Mouse (Mus musculus) CH12.LX (cell line): Measurements from ENCODE around the gene Asphd1. TPM values are rescaled to one million over a fixed set of nuclear protein-coding genes. Genes with fewer than 3 reads are reported as not detected.

ENCODE experiments used
- DNase-seq: peaks from one replicate; pipeline ENCODE4 v3.0.0-alpha.2; 2013; ENCODE audit errors: extremely low read depth
- H3K27ac ChIP-seq: 2 replicates; pipeline ENCODE4 v1.5.1; 2012; ENCODE audit warnings: low read depth, mild to moderate bottlenecking, control low read depth, moderate library complexity; ENCODE audit not compliant: insufficient read depth
- H3K27me3 ChIP-seq: replicated peaks from 2 replicates; pipeline ENCODE3; 2012; ENCODE audit warnings: inconsistent platforms
- H3K36me3 ChIP-seq, 2 experiments: replicated peaks in 1 of 2; 2 replicates each; pipeline versions ENCODE3 to v1.6.1; 2012; ENCODE audit warnings: inconsistent platforms in 1 of 2, low read length in 1 of 2, mild to moderate bottlenecking in 1 of 2, mixed read lengths in 1 of 2, moderate library complexity in 1 of 2; ENCODE audit not compliant: control insufficient read depth in 1 of 2, insufficient read depth in 1 of 2
- H3K4me1 ChIP-seq, 2 experiments: 2 replicates each; pipeline ENCODE4 v1.6.1; 2012; ENCODE audit warnings: inconsistent platforms in 1 of 2, moderate library complexity in 1 of 2; ENCODE audit not compliant: insufficient read depth in 2 of 2, control insufficient read depth in 1 of 2
- H3K4me2 ChIP-seq: 2 replicates; pipeline ENCODE4 v1.6.1; 2012; ENCODE audit warnings: low read depth, mild to moderate bottlenecking, control low read depth; ENCODE audit not compliant: poor library complexity, insufficient read depth, severe bottlenecking
- H3K4me3 ChIP-seq, 3 experiments: fragments of 150-350 bp in 1 of 3; sonication (generic) in 1 of 3; replicated peaks in 1 of 3; 2 replicates each; pipeline versions ENCODE3 to v1.5.1; 2011 to 2012; ENCODE audit warnings: low read depth in 2 of 3, low read length in 2 of 3, mild to moderate bottlenecking in 2 of 3, moderate library complexity in 2 of 3, control low read depth in 1 of 3, improper control_type of control experiment in 1 of 3, inconsistent platforms in 1 of 3, mixed read lengths in 1 of 3; ENCODE audit not compliant: poor library complexity in 1 of 3
- H3K79me2 ChIP-seq: replicated peaks from 2 replicates; pipeline ENCODE4 v1.6.1; 2012; ENCODE audit warnings: mild to moderate bottlenecking, moderate library complexity; ENCODE audit not compliant: control insufficient read depth, poor library complexity, insufficient read depth, severe bottlenecking; ENCODE audit errors: extremely low read depth
- H3K9ac ChIP-seq: 2 replicates; pipeline ENCODE4 v1.6.1; 2012; ENCODE audit warnings: low read depth, mild to moderate bottlenecking, control low read depth, moderate library complexity; ENCODE audit not compliant: insufficient read depth
- H3K9me3 ChIP-seq: replicated peaks from 2 replicates; pipeline ENCODE3; 2012; ENCODE audit warnings: low read length, inconsistent platforms, mixed read lengths
- BHLHE40 ChIP-seq: IDR thresholded peaks from 2 replicates; pipeline ENCODE4 v1.6.1; 2011; ENCODE audit warnings: mild to moderate bottlenecking, low read depth, low read length, improper control_type of control experiment
- CHD1 ChIP-seq: IDR thresholded peaks from 2 replicates; pipeline ENCODE4 v1.6.1; 2012; ENCODE audit warnings: low read depth, low read length, improper control_type of control experiment, inconsistent platforms
- CTCF ChIP-seq, 2 experiments: IDR thresholded peaks in 1 of 2; conservative IDR thresholded peaks in 1 of 2; 2 replicates each; pipeline ENCODE4 v1.5.1; 2011 to 2012; ENCODE audit warnings: low read depth in 2 of 2, low read length in 2 of 2, improper control_type of control experiment in 1 of 2, inconsistent platforms in 1 of 2, mild to moderate bottlenecking in 1 of 2, moderate library complexity in 1 of 2
- E2F4 ChIP-seq: IDR thresholded peaks from 2 replicates; pipeline ENCODE4 v1.6.1; 2011; ENCODE audit warnings: low read depth, low read length, improper control_type of control experiment; ENCODE audit not compliant: insufficient replicate concordance
- ELF1 ChIP-seq: IDR thresholded peaks from 2 replicates; pipeline ENCODE4 v1.6.1; 2014; ENCODE audit warnings: low read depth, mild to moderate bottlenecking, inconsistent platforms, low read length, improper control_type of control experiment
- ETS1 ChIP-seq: conservative IDR thresholded peaks from 2 replicates; pipeline ENCODE4 v1.6.1; 2012; ENCODE audit warnings: low read depth, mild to moderate bottlenecking, inconsistent platforms, low read length, improper control_type of control experiment, moderate library complexity
- GABPA ChIP-seq: IDR thresholded peaks from 2 replicates; pipeline ENCODE4 v1.6.1; 2012; ENCODE audit warnings: low read depth, low read length, improper control_type of control experiment, inconsistent platforms; ENCODE audit not compliant: insufficient replicate concordance
- HCFC1 ChIP-seq: IDR thresholded peaks from 2 replicates; pipeline ENCODE4 v1.6.1; 2012; ENCODE audit warnings: low read depth, mild to moderate bottlenecking, inconsistent platforms, low read length, improper control_type of control experiment
- IRF4 ChIP-seq: IDR thresholded peaks from 2 replicates; pipeline ENCODE4 v1.6.1; 2014; ENCODE audit warnings: low read depth, mild to moderate bottlenecking, inconsistent platforms, low read length, improper control_type of control experiment
- JUND ChIP-seq: conservative IDR thresholded peaks from 2 replicates; pipeline ENCODE4 v1.6.1; 2011; ENCODE audit warnings: low read depth, low read length, improper control_type of control experiment
- KAT2A ChIP-seq: IDR thresholded peaks from 2 replicates; pipeline ENCODE4 v1.6.1; 2012; ENCODE audit warnings: low read length, improper control_type of control experiment, inconsistent platforms; ENCODE audit not compliant: insufficient replicate concordance
- MAFK ChIP-seq: IDR thresholded peaks from 2 replicates; pipeline ENCODE4 v1.6.1; 2011; ENCODE audit warnings: low read length, improper control_type of control experiment; ENCODE audit not compliant: insufficient replicate concordance
- MAZ ChIP-seq: IDR thresholded peaks from 2 replicates; pipeline ENCODE4 v1.6.1; 2012; ENCODE audit warnings: low read depth, mild to moderate bottlenecking, inconsistent platforms, low read length, improper control_type of control experiment, moderate library complexity
- MEF2A ChIP-seq: IDR thresholded peaks from 2 replicates; pipeline ENCODE4 v1.6.1; 2014; ENCODE audit warnings: low read depth, mild to moderate bottlenecking, inconsistent platforms, low read length, improper control_type of control experiment, borderline replicate concordance
- MXI1 ChIP-seq: IDR thresholded peaks from 2 replicates; pipeline ENCODE4 v1.6.1; 2011; ENCODE audit warnings: mild to moderate bottlenecking, low read depth, low read length, improper control_type of control experiment
- MYC ChIP-seq: IDR thresholded peaks from 2 replicates; pipeline ENCODE4 v1.6.1; 2011; ENCODE audit warnings: low read depth, mild to moderate bottlenecking, improper control_type of control experiment, low read length
- PAX5 ChIP-seq: IDR thresholded peaks from 2 replicates; pipeline ENCODE4 v1.6.1; 2012; ENCODE audit warnings: low read length, inconsistent platforms, mixed read lengths
- POLR2A ChIP-seq: IDR thresholded peaks from 2 replicates; pipeline ENCODE4 v1.6.1; 2011; ENCODE audit warnings: low read depth, mild to moderate bottlenecking, improper control_type of control experiment, low read length
- POLR2AphosphoS2 ChIP-seq: IDR thresholded peaks from 2 replicates; pipeline ENCODE4 v1.6.1; 2011; ENCODE audit warnings: low read depth, low read length, improper control_type of control experiment
- RAD21 ChIP-seq: IDR thresholded peaks from 2 replicates; pipeline ENCODE4 v1.6.1; 2011; ENCODE audit warnings: low read depth, mild to moderate bottlenecking, low read length, improper control_type of control experiment, moderate library complexity
- RCOR1 ChIP-seq: conservative IDR thresholded peaks from 2 replicates; pipeline ENCODE4 v1.6.1; 2012; ENCODE audit warnings: low read depth, mild to moderate bottlenecking, inconsistent platforms, low read length, improper control_type of control experiment
- SIN3A ChIP-seq: IDR thresholded peaks from 2 replicates; pipeline ENCODE4 v1.6.1; 2012; ENCODE audit warnings: low read length, improper control_type of control experiment, inconsistent platforms
- SMC3 ChIP-seq: IDR thresholded peaks from 2 replicates; pipeline ENCODE4 v1.6.1; 2011; ENCODE audit warnings: low read depth, low read length, improper control_type of control experiment
- TBP ChIP-seq: conservative IDR thresholded peaks from 2 replicates; pipeline ENCODE4 v1.6.1; 2011; ENCODE audit warnings: low read depth, low read length, improper control_type of control experiment
- TCF12 ChIP-seq: IDR thresholded peaks from 2 replicates; pipeline ENCODE4 v1.6.1; 2014; ENCODE audit warnings: low read depth, mild to moderate bottlenecking, inconsistent platforms, low read length, improper control_type of control experiment
- UBTF ChIP-seq: IDR thresholded peaks from 2 replicates; pipeline ENCODE4 v1.6.1; 2012; ENCODE audit warnings: low read depth, mild to moderate bottlenecking, inconsistent platforms, low read length, improper control_type of control experiment, moderate library complexity
- USF1 ChIP-seq: IDR thresholded peaks from 2 replicates; pipeline ENCODE4 v1.6.1; 2014; ENCODE audit warnings: low read depth, mild to moderate bottlenecking, inconsistent platforms, low read length, improper control_type of control experiment
- ZC3H11A ChIP-seq: IDR thresholded peaks from 2 replicates; pipeline ENCODE4 v1.6.1; 2012; ENCODE audit warnings: low read depth, mild to moderate bottlenecking, inconsistent platforms, low read length, improper control_type of control experiment
- ZKSCAN1 ChIP-seq: IDR thresholded peaks from 2 replicates; pipeline ENCODE4 v1.6.1; 2012; ENCODE audit warnings: low read depth, inconsistent platforms, low read length, improper control_type of control experiment, borderline replicate concordance
- ZMIZ1 ChIP-seq: IDR thresholded peaks from 2 replicates; pipeline ENCODE4 v1.6.1; 2012; ENCODE audit warnings: low read depth, mild to moderate bottlenecking, inconsistent platforms, low read length, improper control_type of control experiment
- ZNF384 ChIP-seq: IDR thresholded peaks from 2 replicates; pipeline ENCODE4 v1.6.1; 2012; ENCODE audit warnings: low read depth, low read length, improper control_type of control experiment, inconsistent platforms
- dilution Hi-C: fragments of 300-500 bp; cut with MboI; formaldehyde crosslinking; loops from 2 replicates; pipeline ENCODE4 v1.14.3; 2020; ENCODE audit warnings: low sequenced_read_pairs; ENCODE audit not compliant: extremely low pct_unique_long_range_greater_than_20kb, extremely low pct_ligation_motif_present
- in situ Hi-C: fragments of 300-500 bp; cut with MboI; formaldehyde crosslinking; loops from 3 replicates; pipeline ENCODE4 v1.14.3; 2019; ENCODE audit warnings: low sequenced_read_pairs, low pct_ligation_motif_present, low pct_unique_long_range_greater_than_20kb, mixed read lengths
- polyA plus RNA-seq: library from polyadenylated mRNA; unstranded; fragments of >175 nt; gene quantifications from 2 replicates; pipeline ENCODE4 v1.2.1, GENCODE M21; 2012; ENCODE audit warnings: low read depth; ENCODE audit not compliant: insufficient read length
- total RNA-seq, 2 experiments: library from RNA; depleted of rRNA; stranded (reverse); fragments of 300-350 nt in 1 of 2; fragments of >200 nt in 1 of 2; gene quantifications; 2 replicates each; pipeline ENCODE4 v1.2.3; 2012 to 2014

Asphd1 gene
- total and polyA plus RNA-seq, 3 experiments, result 0.08 to 1.8 TPM; not detected in 1

DNA sequence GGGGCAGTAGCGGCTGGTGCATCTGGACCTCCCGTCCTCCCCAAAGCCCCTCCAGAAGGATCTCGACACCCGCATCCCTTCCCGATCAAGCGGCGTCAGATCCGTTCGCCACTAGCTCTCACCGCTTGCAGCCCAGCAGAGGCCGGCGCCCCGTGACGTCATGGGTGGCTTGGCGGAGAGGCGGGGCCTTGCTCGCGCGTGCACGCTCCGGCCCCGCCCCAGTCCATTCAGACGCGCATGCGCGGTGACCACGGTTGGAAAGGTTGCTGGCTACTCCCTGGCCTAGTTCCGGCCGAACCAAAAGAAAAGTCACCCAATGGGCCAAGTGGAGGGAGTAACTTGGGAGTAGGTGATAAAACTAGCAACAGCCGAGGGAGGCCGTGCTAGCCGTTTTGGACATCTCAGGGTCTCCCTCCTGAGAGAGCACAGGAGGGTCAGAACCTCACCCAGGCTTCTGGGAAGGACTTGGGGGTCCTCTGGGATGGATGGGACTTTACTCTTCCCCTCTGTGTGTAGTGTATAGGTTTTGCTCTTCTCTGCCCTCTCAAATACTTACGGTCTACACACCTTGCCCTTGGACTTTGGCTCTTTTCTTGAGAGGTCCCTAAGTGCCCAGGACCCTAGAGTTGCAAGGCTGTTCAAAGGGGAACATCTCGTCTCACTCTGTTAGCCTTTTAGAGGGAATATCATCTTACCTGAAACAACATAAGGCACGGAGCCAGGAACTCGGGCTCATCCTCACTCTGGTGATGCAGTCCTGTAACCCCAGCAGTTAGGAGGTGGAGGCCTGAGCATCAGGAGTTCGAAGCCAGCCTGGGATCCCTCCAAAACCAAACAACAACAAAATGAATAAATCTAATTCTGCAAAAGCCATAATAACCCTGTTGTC, 51.0 kb downstream of the Asphd1 start (continued):
- TF ChIP-seq BHLHE40, result peak; percentile 58
- TF ChIP-seq E2F4, result no peak
- TF ChIP-seq CHD1, result no peak
- no peak for TF ChIP-seq ZC3H11A
- no peak for TF ChIP-seq RAD21
- 0 out of 2 replicates have a peak, but pooled peaks have one; percentile 64 for TF ChIP-seq TBP
- peak; percentile 64 for TF ChIP-seq HCFC1
- 0 out of 2 replicates have a peak, but pooled peaks have one; percentile 35 for TF ChIP-seq MAZ
- TF ChIP-seq UBTF, result no peak
- no peak for TF ChIP-seq ETS1
- TF ChIP-seq RCOR1, result no peak
- TF ChIP-seq USF1, result no peak
- no peak for TF ChIP-seq ZKSCAN1
- no peak for TF ChIP-seq SIN3A
- TF ChIP-seq ZNF384, result no peak
- no peak for TF ChIP-seq GABPA
- TF ChIP-seq POLR2AphosphoS2, result no peak
- no peak for TF ChIP-seq ZMIZ1

DNA sequence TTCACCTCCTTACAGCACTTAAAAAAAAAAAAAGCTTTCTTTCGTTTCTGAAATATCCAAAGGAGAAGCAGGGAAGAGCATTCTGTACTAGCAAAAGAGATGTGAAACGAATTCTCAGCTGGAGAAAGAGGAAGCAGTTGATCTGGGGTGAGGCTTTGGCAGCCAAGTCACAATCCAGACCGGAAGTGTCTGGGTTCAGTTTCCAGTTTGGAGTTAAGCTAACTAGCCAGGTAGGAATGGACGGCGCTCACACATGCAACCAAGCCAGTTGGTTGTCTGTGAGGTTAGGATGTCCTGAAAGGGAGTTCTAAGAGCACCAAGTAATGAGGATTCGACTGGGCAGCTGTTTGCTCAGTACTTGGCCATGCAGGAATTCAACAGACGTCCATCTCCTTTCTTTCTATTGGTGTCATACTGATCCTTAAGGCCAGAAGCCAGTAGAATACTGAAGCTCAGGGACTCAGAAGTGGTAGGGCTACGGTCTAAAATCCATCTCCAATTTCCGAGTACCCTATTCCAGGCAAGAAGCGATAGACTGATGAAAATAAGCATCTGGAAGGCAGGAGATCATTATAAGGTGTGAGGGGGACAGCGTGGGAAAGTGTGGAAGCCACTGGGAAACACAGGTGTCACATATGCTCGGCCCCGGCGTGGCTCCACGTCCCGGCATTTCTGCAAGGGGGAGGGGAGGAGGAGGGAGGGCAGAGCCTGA, 51.8 kb downstream of the Asphd1 start:
- H3K79me2 ChIP-seq, result no peaks in the 10 kb centered on the region
- dilution Hi-C loops (no loop called here), in situ Hi-C loops (loop anchor here (10.0 kb wide), 1 partner anchor 193 kb away; the partner anchor contains the start of gene Coro1a)
- H3K4me3 ChIP-seq, result peak overlapping the region; percentile 84 to 87 (median 87)
- peak overlapping the region; percentile 89 for H3K4me2 ChIP-seq
- H3K27ac ChIP-seq, result peak overlapping the region; percentile 54
- peak; percentile 71 for DNase-seq
- peaks cover 0 to 27% of the 10 kb centered on the region in 2 experiments for H3K36me3 ChIP-seq
- no peaks in the 10 kb centered on the region for H3K9me3 ChIP-seq
- peaks cover 11 to 21% of the 10 kb centered on the region in 2 experiments for H3K4me1 ChIP-seq
- no peaks in the 10 kb centered on the region for H3K27me3 ChIP-seq
- peak overlapping the region; percentile 74 for H3K9ac ChIP-seq
- peak; percentile 69 for TF ChIP-seq IRF4
- no peak for TF ChIP-seq MAZ
- TF ChIP-seq RAD21, result no peak
- no peak for TF ChIP-seq ZC3H11A
- TF ChIP-seq POLR2AphosphoS2, result no peak
- no peak for TF ChIP-seq SMC3
- TF ChIP-seq ZMIZ1, result no peak
- 0 out of 2 replicates have a peak, but pooled peaks have one; percentile 23 for TF ChIP-seq UBTF
- no peak for TF ChIP-seq CTCF (conservative IDR thresholded peaks at IDR 0.05 in 1 of 2, IDR thresholded peaks at IDR 0.05 in 1 of 2; ENCODE audit: low read depth in 2 of 2, low read length in 2 of 2)
- peak; percentile 45 for TF ChIP-seq MYC
- TF ChIP-seq KAT2A, result no peak
- TF ChIP-seq JUND, result no peak
- peak; percentile 64; the same call in 1 of the 2 replicates for TF ChIP-seq SIN3A
- no peak; the same call in 1 of the 2 replicates for TF ChIP-seq TCF12
- TF ChIP-seq MXI1, result 0 out of 2 replicates have a peak, but pooled peaks have one; percentile 57
- TF ChIP-seq CHD1, result no peak
- TF ChIP-seq PAX5, result no peak
- no peak for TF ChIP-seq POLR2A
- no peak for TF ChIP-seq MEF2A
- TF ChIP-seq HCFC1, result no peak
- TF ChIP-seq USF1, result no peak
- TF ChIP-seq MAFK, result no peak
- TF ChIP-seq ELF1, result peak; percentile 69
- TF ChIP-seq ETS1, result peak; percentile 55
- no peak for TF ChIP-seq BHLHE40
